Mouse (Mus musculus) large intestine, adult 2 months (tissue): ENCODE measurements at regions not wholly inside any gene's neighbourhood (a gene's known extent, or its start where the extent isn't known, plus 50 kb on each side); places are given as distances from the start of the nearest gene placed in this dataset.

Experiments
- DNase-seq: peaks from one replicate; pipeline ENCODE4 v3.0.0-alpha.2; 2012; ENCODE audit warnings: low read depth, low spot score
- WGBS: fragments of 180-500 bp; shearing (Covaris S2); methylation state at CpG from one replicate; pipeline ENCODE4 v1.1.7; 2018; 5-methylcytosine and 5-hydroxymethylcytosine counted together

GRCm38 (mm10) chr10:95124476-95124875 lies 179.8 kb upstream of the Plxnc1 start:
- 84% methylated on average over 2 of the region's 2 CpGs for WGBS
- DNase-seq, result no peak

GRCm38 (mm10) chr10:95120007-95120406 lies 175.4 kb upstream of the Plxnc1 start:
- DNase-seq, result no peak
- WGBS, result 91% methylated on average over 4 of the region's 4 CpGs

- no peak for DNase-seq
- WGBS, result 69% methylated on average over 8 of the region's 8 CpGs
Observed at GRCm38 (mm10) chr10:95118786-95119351, 174.2 kb upstream of the Plxnc1 start.

GRCm38 (mm10) chr10:95117731-95118212 lies 173.1 kb upstream of the Plxnc1 start:
- no peak for DNase-seq
- 7% methylated on average over 3 of the region's 3 CpGs for WGBS

GRCm38 (mm10) chr10:95117041-95117730 lies 172.6 kb upstream of the Plxnc1 start:
- 16% methylated on average over 6 of the region's 6 CpGs for WGBS
- DNase-seq, result peak; percentile 39

- 16% methylated on average over 3 of the region's 3 CpGs for WGBS
- DNase-seq, result no peak
Observed at GRCm38 (mm10) chr10:95116579-95117011, 172.0 kb upstream of the Plxnc1 start.

GRCm38 (mm10) chr10:95112837-95113388 lies 168.3 kb upstream of the Plxnc1 start:
- 21% methylated on average over 9 of the region's 9 CpGs for WGBS
- no peak for DNase-seq

- DNase-seq, result no peak
Observed at GRCm38 (mm10) chr10:95112231-95112774, 167.7 kb upstream of the Plxnc1 start.

GRCm38 (mm10) chr10:95110786-95111185 lies 166.2 kb upstream of the Plxnc1 start:
- DNase-seq, result no peak
- 92% methylated on average over 21 of the region's 21 CpGs for whole genome bisulfite sequencing

More at GRCm38 (mm10) chr10:95112231-95112774, 167.7 kb upstream of the Plxnc1 start:
- 28% methylated on average over 14 of the region's 14 CpGs for WGBS

- no peak for DNase-seq
- 99% methylated on average over 2 of the region's 2 CpGs for WGBS
Observed at GRCm38 (mm10) chr10:95109576-95109975, 164.9 kb upstream of the Plxnc1 start.

GRCm38 (mm10) chr10:95107532-95108251 lies 163.1 kb upstream of the Plxnc1 start:
- 71% methylated on average over 3 of the region's 3 CpGs for WGBS
- no peak for DNase-seq

GRCm38 (mm10) chr10:95103808-95104207 lies 159.2 kb upstream of the Plxnc1 start:
- DNase-seq, result no peak

- WGBS, result 72% methylated on average over 4 of the region's 4 CpGs
- DNase-seq, result no peak
Observed at GRCm38 (mm10) chr10:95102981-95103380, 158.3 kb upstream of the Plxnc1 start.

GRCm38 (mm10) chr10:95099906-95100305 lies 155.3 kb upstream of the Plxnc1 start:
- no peak for DNase-seq
- WGBS, result 83% methylated on average over 5 of the region's 5 CpGs

GRCm38 (mm10) chr10:95095847-95096246 lies 151.2 kb upstream of the Plxnc1 start:
- no peak for DNase-seq
- WGBS, result 87% methylated on average over 4 of the region's 4 CpGs

GRCm38 (mm10) chr10:95094771-95095170 lies 150.1 kb upstream of the Plxnc1 start:
- DNase-seq, result no peak

GRCm38 (mm10) chr10:95093266-95093665 lies 148.6 kb upstream of the Plxnc1 start:
- WGBS, result 27% methylated on average over 5 of the region's 5 CpGs
- DNase-seq, result no peak

More at GRCm38 (mm10) chr10:95094771-95095170, 150.1 kb upstream of the Plxnc1 start:
- WGBS, result 82% methylated on average over 8 of the region's 8 CpGs

- 61% methylated on average over 6 of the region's 6 CpGs for WGBS
- no peak for DNase-seq
Observed at GRCm38 (mm10) chr10:95091086-95091485, 146.5 kb upstream of the Plxnc1 start.

- no peak for DNase-seq
- WGBS, result 94% methylated on average over 4 of the region's 4 CpGs
Observed at GRCm38 (mm10) chr10:95090641-95091040, 146.0 kb upstream of the Plxnc1 start.

- DNase-seq, result no peak
- 87% methylated on average over 9 of the region's 9 CpGs for WGBS
Observed at GRCm38 (mm10) chr10:95090035-95090434, 145.4 kb upstream of the Plxnc1 start.
